Mouse (Mus musculus): ENCODE data around the gene Urah. TPM values are rescaled to one million over a fixed set of nuclear protein-coding genes. Genes with fewer than 3 reads are reported as not detected.

Urah gene
- polyA plus RNA-seq, 1 experiment from 2014 or later, result 0.18 TPM

GRCm38 (mm10) chr7:140840750-140841735 lies 6.2 kb downstream of the Urah start:
- in situ Hi-C loops (cut with MboI; ENCODE audit: low pct_unique_long_range_greater_than_20kb), result loop anchor here (5.0 to 10.0 kb wide), 3 partner anchors 61 to 334 kb away; partner anchors contain the start of genes Cox8b and Rnh1
- CTCF ChIA-PET, result interaction anchor here (1.0 to 1.5 kb wide), 2 partner anchors 11 to 62 kb away, joined by 4 read pairs; no protein-coding TSS in a partner anchor
- H3K27me3 ChIP-seq, result no peaks in the 10 kb centered on the region
- POLR2A ChIA-PET, result interaction anchor here (0.6 kb wide), 1 partner anchor 82 kb away, joined by 3 read pairs; no protein-coding TSS in a partner anchor
- no peak for DNase-seq (ENCODE audit: low read depth, low spot score)
- ATAC-seq, result peak; percentile 16
- TF ChIP-seq CTCF (IDR thresholded peaks at IDR 0.05), result no peak

- no peak for DNase-seq (ENCODE audit: low read depth, low spot score)
- in situ Hi-C loops (cut with MboI; ENCODE audit: low pct_unique_long_range_greater_than_20kb), result loop anchor here (5.0 to 10.0 kb wide), 3 partner anchors 58 to 331 kb away; partner anchors contain the start of genes Cox8b and Rnh1
- CTCF ChIA-PET, result interaction anchor here (1.3 to 2.0 kb wide), 4 partner anchors 10 to 69 kb away, joined by 4 to 9 read pairs (median 6); no protein-coding TSS in a partner anchor
- no peaks in the 10 kb centered on the region for H3K27me3 ChIP-seq
- ATAC-seq, result no peak
- POLR2A ChIA-PET, result no interaction called here
- no peak for TF ChIP-seq CTCF (IDR thresholded peaks at IDR 0.05)
These were observed 9.0 kb downstream of the Urah start for GRCm38 (mm10) chr7:140843806-140844205.

- in situ Hi-C loops (cut with MboI; ENCODE audit: low pct_unique_long_range_greater_than_20kb), result loop anchor here (5.0 to 10.0 kb wide), 3 partner anchors 57 to 330 kb away; partner anchors contain the start of genes Cox8b and Rnh1
- ChIA-PET CTCF (interaction anchor here (0.8 to 2.0 kb wide), 6 partner anchors 9 to 114 kb away, joined by 3 to 9 read pairs (median 6); no protein-coding TSS in a partner anchor), POLR2A (no interaction called here)
- TF ChIP-seq CTCF (IDR thresholded peaks at IDR 0.05), result no peak
- ATAC-seq, result peak; percentile 73
- no peaks in the 10 kb centered on the region for H3K27me3 ChIP-seq
- DNase-seq (ENCODE audit: low read depth, low spot score), result no peak
These were observed 10.3 kb downstream of the Urah start, which contains the start of gene Scgb1c1 for GRCm38 (mm10) chr7:140844905-140845665. TSS of gene Scgb1c1 (plus strand) at chr7:140845547.

GRCm38 (mm10) chr7:140845683-140846082 lies 10.9 kb downstream of the Urah start:
- CTCF ChIA-PET, result interaction anchor here (1.7 to 2.0 kb wide), 3 partner anchors 8 to 114 kb away, joined by 6 to 7 read pairs (median 7); no protein-coding TSS in a partner anchor
- POLR2A ChIA-PET, result no interaction called here
- DNase-seq (ENCODE audit: low read depth, low spot score), result no peak
- ATAC-seq, result no peak
- TF ChIP-seq CTCF (IDR thresholded peaks at IDR 0.05), result no peak
- H3K27me3 ChIP-seq, result no peaks in the 10 kb centered on the region
- in situ Hi-C loops (cut with MboI; ENCODE audit: low pct_unique_long_range_greater_than_20kb), result loop anchor here (10.0 kb wide), 1 partner anchor 329 kb away; the partner anchor contains the start of gene Rnh1

- H3K27me3 ChIP-seq, result no peaks in the 10 kb centered on the region
- TF ChIP-seq CTCF (IDR thresholded peaks at IDR 0.05), result no peak
- POLR2A ChIA-PET, result no interaction called here
- DNase-seq (ENCODE audit: low read depth, low spot score) (no peak), ATAC-seq (no peak)
- in situ Hi-C loops (cut with MboI; ENCODE audit: low pct_unique_long_range_greater_than_20kb), result loop anchor here (10.0 kb wide), 1 partner anchor 328 kb away; the partner anchor contains the start of gene Rnh1
- CTCF ChIA-PET, result interaction anchor here (1.9 kb wide), 1 partner anchor 162 kb away, joined by 5 read pairs; no protein-coding TSS in a partner anchor
These were observed 11.9 kb downstream of the Urah start for GRCm38 (mm10) chr7:140846676-140847075.

- in situ Hi-C loops (cut with MboI; ENCODE audit: low pct_unique_long_range_greater_than_20kb), result loop anchor here (10.0 kb wide), 1 partner anchor 327 kb away; the partner anchor contains the start of gene Rnh1
- DNase-seq (ENCODE audit: low read depth, low spot score) (no peak), ATAC-seq (no peak)
- TF ChIP-seq CTCF (IDR thresholded peaks at IDR 0.05), result no peak
- POLR2A ChIA-PET, result interaction anchor here (1.3 to 1.4 kb wide), 2 partner anchors 9 to 35 kb away, joined by 4 to 6 read pairs; partner anchors contain the start of genes Bet1l and Ric8a
- CTCF ChIA-PET, result interaction anchor here (1.1 to 1.9 kb wide), 4 partner anchors 56 to 161 kb away, joined by 3 to 6 read pairs (median 4); no protein-coding TSS in a partner anchor
- no peaks in the 10 kb centered on the region for H3K27me3 ChIP-seq
These were observed 13.2 kb downstream of the Urah start, which contains the start of gene Odf3 for GRCm38 (mm10) chr7:140847755-140848580. TSS of gene Odf3 (plus strand) at chr7:140847805.

GRCm38 (mm10) chr7:140848591-140848990 lies 13.8 kb downstream of the Urah start:
- DNase-seq (ENCODE audit: low read depth, low spot score), result no peak
- in situ Hi-C loops (cut with MboI; ENCODE audit: low pct_unique_long_range_greater_than_20kb), result loop anchor here (10.0 kb wide), 1 partner anchor 326 kb away; the partner anchor contains the start of gene Rnh1
- CTCF ChIA-PET, result interaction anchor here (1.1 to 1.9 kb wide), 4 partner anchors 55 to 160 kb away, joined by 3 to 6 read pairs (median 4); no protein-coding TSS in a partner anchor
- ATAC-seq, result no peak
- no peak for TF ChIP-seq CTCF (IDR thresholded peaks at IDR 0.05)
- no peaks in the 10 kb centered on the region for H3K27me3 ChIP-seq
- POLR2A ChIA-PET, result interaction anchor here (1.3 to 1.4 kb wide), 2 partner anchors 9 to 34 kb away, joined by 4 to 6 read pairs; partner anchors contain the start of genes Bet1l and Ric8a

- ChIA-PET POLR2A (interaction anchor here (0.7 to 0.8 kb wide), 2 partner anchors 41 to 701 kb away, joined by 3 to 6 read pairs; no protein-coding TSS in a partner anchor), CTCF (interaction anchor here (1.4 kb wide), 1 partner anchor 11 kb away, joined by 4 read pairs; no protein-coding TSS in a partner anchor)
- TF ChIP-seq CTCF (IDR thresholded peaks at IDR 0.05), result no peak
- in situ Hi-C loops (cut with MboI; ENCODE audit: low pct_unique_long_range_greater_than_20kb), result no loop called here
- DNase-seq (ENCODE audit: low read depth, low spot score), result no peak
- no peak for ATAC-seq
- no peaks in the 10 kb centered on the region for H3K27me3 ChIP-seq
These were observed 17.1 kb downstream of the Urah start for GRCm38 (mm10) chr7:140851916-140852315.
